13 mouse cellular contexts compared by ENCODE assay signal in genomic region chr11:83394802-83395439, GRCm38 (mm10). TPM values are rescaled to one million over a fixed set of nuclear protein-coding genes. Genes with fewer than 3 reads are reported as not detected.
DNase-seq lines count a peak whose midpoint lies in the region; ATAC-seq lines count a peak whose summit lies in the region.
"Had no signal": no experiment of that assay in that cellular context is flagged by ENCODE, and none has a peak within 500 bp of the region (broad histone marks: within the 10 kb centered on the region; RNA-seq: fewer than 3 reads in every experiment).

No protein-coding gene starts in this region.

- no peaks in the 10 kb centered on the region for H3K9me3 ChIP-seq in hindbrain, embryonic 11.5 days (ENCODE audit: control insufficient read depth, low read length)
- H3K9me3 ChIP-seq in hindbrain, embryonic 13.5 days: no peaks in the 10 kb centered on the region
- H3K9me3 ChIP-seq in midbrain, embryonic 14.5 days (ENCODE audit: control insufficient read depth, low read length): no peaks in the 10 kb centered on the region
- H3K9me3 ChIP-seq: limb, embryonic 12.5 days had no signal

- 23% methylated on average over 6 of the region's 6 CpGs for WGBS in hindbrain, embryonic 11.5 days
- 18% methylated on average over 6 of the region's 6 CpGs for WGBS in hindbrain, embryonic 13.5 days
- 13% methylated on average over 6 of the region's 6 CpGs for WGBS in midbrain, embryonic 14.5 days

- peaks cover 2% of the 10 kb centered on the region; the same call in 1 of the 2 replicates for H3K36me3 ChIP-seq in hindbrain, embryonic 11.5 days (ENCODE audit: control insufficient read depth, insufficient read depth, low read length)
- H3K36me3 ChIP-seq in hindbrain, embryonic 13.5 days: peaks cover 57% of the 10 kb centered on the region
- H3K36me3 ChIP-seq in midbrain, embryonic 14.5 days (ENCODE audit: control insufficient read depth, insufficient read depth, low read length): peaks cover 74% of the 10 kb centered on the region

- no peak overlapping the region for H3K4me3 ChIP-seq in hindbrain, embryonic 11.5 days (ENCODE audit: low read depth, low read length)
- H3K4me3 ChIP-seq in hindbrain, embryonic 13.5 days: no peak overlapping the region
- H3K4me3 ChIP-seq in midbrain, embryonic 14.5 days (replicated peaks; ENCODE audit: low read depth, low read length): no peak overlapping the region
- H3K4me3 ChIP-seq: limb, embryonic 12.5 days had no signal

- H3K9ac ChIP-seq in hindbrain, embryonic 11.5 days (ENCODE audit: low read depth, low read length): no peak overlapping the region
- no peak overlapping the region for H3K9ac ChIP-seq in hindbrain, embryonic 13.5 days
- no peak overlapping the region for H3K9ac ChIP-seq in midbrain, embryonic 14.5 days (replicated peaks; ENCODE audit: low read length)
- H3K9ac ChIP-seq: limb, embryonic 12.5 days had no signal

- ATAC-seq in hindbrain, embryonic 11.5 days (ENCODE audit: low FRiP score): 0 out of 2 replicates have a peak, but pooled peaks have one; percentile 30
- ATAC-seq in hindbrain, embryonic 13.5 days (ENCODE audit: low FRiP score): no peak
- ATAC-seq in midbrain, embryonic 14.5 days (ENCODE audit: low FRiP score, low TSS enrichment): no peak

- DNase-seq in embryo, embryonic 10.5 days (ENCODE audit: low spot score): peak; percentile 53
- DNase-seq in embryo, embryonic 10 days (ENCODE audit: low spot score): no peak
- peak; percentile 45 for DNase-seq in hindbrain, embryonic 11.5 days (ENCODE audit: low spot score)
- peak; percentile 47 for DNase-seq in embryo, embryonic 11 days
- DNase-seq in midbrain, embryonic 14.5 days: peak; percentile 59
- no peak for DNase-seq in urinary bladder, postnatal 14 days (ENCODE audit: low spot score)
- DNase-seq in adipocyte (ENCODE audit: low spot score): no peak
- DNase-seq: cerebellum, postnatal 14 days; kidney, adult 9 months; layer of hippocampus, postnatal 36 days; lung, adult 2 months had no signal

- H3K27me3 ChIP-seq in hindbrain, embryonic 11.5 days (ENCODE audit: control insufficient read depth, insufficient read depth, low read length): no peaks in the 10 kb centered on the region
- no peaks in the 10 kb centered on the region for H3K27me3 ChIP-seq in hindbrain, embryonic 13.5 days
- no peaks in the 10 kb centered on the region for H3K27me3 ChIP-seq in midbrain, embryonic 14.5 days (ENCODE audit: control insufficient read depth, insufficient read depth, low read length)
- H3K27me3 ChIP-seq: limb, embryonic 12.5 days had no signal

- no peak overlapping the region for H3K27ac ChIP-seq in hindbrain, embryonic 11.5 days (ENCODE audit: low read depth, low read length)
- no peak overlapping the region for H3K27ac ChIP-seq in hindbrain, embryonic 13.5 days
- 0 out of 2 replicates have a peak overlapping the region, but pooled peaks have one; percentile 32 for H3K27ac ChIP-seq in midbrain, embryonic 14.5 days (replicated peaks; ENCODE audit: low read depth, low read length)
- H3K27ac ChIP-seq: limb, embryonic 12.5 days had no signal

- H3K4me1 ChIP-seq in hindbrain, embryonic 11.5 days (replicated peaks; ENCODE audit: control insufficient read depth, insufficient read depth, low read length): no peaks in the 10 kb centered on the region
- peaks cover 12% of the 10 kb centered on the region for H3K4me1 ChIP-seq in hindbrain, embryonic 13.5 days (replicated peaks)
- 0 out of 2 replicates have a peak, but pooled peaks cover 4% of the 10 kb centered on the region for H3K4me1 ChIP-seq in midbrain, embryonic 14.5 days (ENCODE audit: control insufficient read depth, insufficient read depth, low read length)
- H3K4me1 ChIP-seq: limb, embryonic 12.5 days had no signal

- H3K4me2 ChIP-seq in hindbrain, embryonic 11.5 days (replicated peaks; ENCODE audit: low read depth, low read length): no peak overlapping the region
- H3K4me2 ChIP-seq in hindbrain, embryonic 13.5 days: no peak overlapping the region
- H3K4me2 ChIP-seq in midbrain, embryonic 14.5 days (ENCODE audit: low read length): no peak overlapping the region
- H3K4me2 ChIP-seq: limb, embryonic 12.5 days had no signal

RNA-seq across cellular contexts. Expression of gene Rasl10b, which starts 14.0 kb away (rescaled TPM):
- 4.2 TPM in 2 replicates for polyA plus RNA-seq in hindbrain, embryonic 11.5 days (2014; fragmentation: Nextera tagmentation; extraction: Ambion mirVana)
- polyA plus RNA-seq in hindbrain, embryonic 13.5 days (2015; fragmentation: Nextera tagmentation; extraction: Ambion mirVana): 22.2 and 22.5 TPM in 2 replicates
- polyA plus RNA-seq in midbrain, embryonic 14.5 days (2014; fragmentation: Nextera tagmentation; extraction: Ambion mirVana): 18.3 and 37.9 TPM in 2 replicates

RNA-seq across cellular contexts. Expression of gene Gas2l2, which starts 34.3 kb away (rescaled TPM):
- 0.19 and 0.43 TPM in 2 replicates for polyA plus RNA-seq in hindbrain, embryonic 11.5 days (2014; fragmentation: Nextera tagmentation; extraction: Ambion mirVana)
- 0.43 and 1.4 TPM in 2 replicates for polyA plus RNA-seq in hindbrain, embryonic 13.5 days (2015; fragmentation: Nextera tagmentation; extraction: Ambion mirVana)
- 0.11 and 0.18 TPM in 2 replicates for polyA plus RNA-seq in midbrain, embryonic 14.5 days (2014; fragmentation: Nextera tagmentation; extraction: Ambion mirVana)
- polyA plus RNA-seq: limb, embryonic 12.5 days had no signal

RNA-seq across cellular contexts. Expression of gene 1700020L24Rik, which starts 42.6 kb away (rescaled TPM):
- polyA plus RNA-seq in hindbrain, embryonic 11.5 days (2014; fragmentation: Nextera tagmentation; extraction: Ambion mirVana): 0.80 and 0.83 TPM in 2 replicates
- polyA plus RNA-seq in hindbrain, embryonic 13.5 days (2015; fragmentation: Nextera tagmentation; extraction: Ambion mirVana): 0.48 TPM in 1 of 2 replicates, not detected in the other
- polyA plus RNA-seq in midbrain, embryonic 14.5 days (2014; fragmentation: Nextera tagmentation; extraction: Ambion mirVana): 0.69 and 1.2 TPM in 2 replicates
- polyA plus RNA-seq: lung, adult 2 months had no signal

Comparison
In these comparisons a context has a peak if more than half of its experiments do, and no peak if none do; other contexts are left out.
1. DNase-seq: peak in embryo, embryonic 10.5 days (single experiment), hindbrain, embryonic 11.5 days (single experiment), embryo, embryonic 11 days (single experiment) and midbrain, embryonic 14.5 days (single experiment); none in embryo, embryonic 10 days (single experiment), urinary bladder, postnatal 14 days (single experiment) and adipocyte (single experiment).